Mouse (Mus musculus) embryonic facial prominence, embryonic 13.5 days (tissue): Measurements from ENCODE around the gene Smad3. TPM values are rescaled to one million over a fixed set of nuclear protein-coding genes. Genes with fewer than 3 reads are reported as not detected.

Experiments
- ATAC-seq: fragments of 200-750 bp; cut with Nextera tagmentation; 2 replicates; pipeline ENCODE4 v1.8.0; 2017; ENCODE audit warnings: low read depth; ENCODE audit not compliant: insufficient number of reproducible peaks, insufficient read depth, low FRiP score, low TSS enrichment
- H3K27ac ChIP-seq: fragments of 300-500 bp; sonication (generic); 2 replicates; pipeline ENCODE4 v1.5.1; 2015; ENCODE audit warnings: moderate library complexity, mild to moderate bottlenecking, inconsistent platforms
- H3K27me3 ChIP-seq: fragments of 300-500 bp; sonication (generic); 2 replicates; pipeline ENCODE4 v1.6.1; 2015; ENCODE audit warnings: mild to moderate bottlenecking, inconsistent platforms
- H3K36me3 ChIP-seq: fragments of 300-500 bp; sonication (generic); 2 replicates; pipeline ENCODE4 v1.6.1; 2015; ENCODE audit warnings: mild to moderate bottlenecking, inconsistent platforms
- H3K4me1 ChIP-seq: fragments of 300-500 bp; sonication (generic); 2 replicates; pipeline ENCODE4 v1.6.1; 2015; ENCODE audit warnings: inconsistent platforms
- H3K4me2 ChIP-seq: fragments of 300-500 bp; sonication (generic); 2 replicates; pipeline ENCODE4 v1.6.1; 2015; ENCODE audit warnings: moderate library complexity, mild to moderate bottlenecking, inconsistent platforms
- H3K4me3 ChIP-seq: fragments of 300-500 bp; sonication (generic); 2 replicates; pipeline ENCODE4 v1.5.1; 2015; ENCODE audit warnings: mild to moderate bottlenecking, inconsistent platforms
- H3K9ac ChIP-seq: fragments of 300-500 bp; sonication (generic); 2 replicates; pipeline ENCODE4 v1.6.1; 2015; ENCODE audit warnings: mild to moderate bottlenecking, inconsistent platforms
- H3K9me3 ChIP-seq: fragments of 300-500 bp; sonication (generic); 2 replicates; pipeline ENCODE4 v1.6.1; 2016; ENCODE audit warnings: inconsistent platforms
- WGBS: fragments of 180-500 bp; shearing (Covaris S2); methylation state at CpG from one replicate; pipeline ENCODE4 v1.1.7; 2015; ENCODE audit warnings: mixed read lengths; 5-methylcytosine and 5-hydroxymethylcytosine counted together
- polyA plus RNA-seq: library from polyadenylated mRNA; unstranded; fragments of >200 nt; fragmentation: Nextera tagmentation; extraction: Ambion mirVana; gene quantifications from 2 replicates; pipeline ENCODE4 v1.2.1, GENCODE M21; 2015

Smad3 gene
- polyA plus RNA-seq, 1 experiment from 2014 or later, result 29.8 TPM

DNA sequence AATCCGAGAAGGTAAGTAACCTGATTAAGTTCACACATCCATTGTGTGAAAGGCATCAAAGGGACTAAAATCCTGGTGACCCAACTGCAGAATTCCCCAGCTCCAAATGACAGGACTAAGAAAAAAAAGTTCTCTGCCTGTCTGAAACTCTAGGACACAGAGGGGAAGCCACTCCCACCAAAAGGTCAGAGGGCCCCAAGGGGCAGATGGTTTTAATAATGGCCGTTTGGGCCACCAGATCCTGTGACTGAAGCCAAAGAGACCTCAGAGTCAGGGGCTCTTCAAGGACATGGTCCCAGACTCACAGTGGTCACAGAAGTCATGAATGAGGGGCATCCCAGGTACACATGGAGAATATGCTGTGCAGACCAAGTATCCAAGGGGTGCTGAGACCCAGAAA lies 29.3 kb upstream of the Smad3 start:
- Histone ChIP-seq H3K4me2 (no peak overlapping the region), H3K9me3 (no peaks in the 10 kb centered on the region), H3K27me3 (no peaks in the 10 kb centered on the region), H3K27ac (no peak overlapping the region), H3K4me3 (no peak overlapping the region), H3K4me1 (peaks cover 19% of the 10 kb centered on the region), H3K36me3 (no peaks in the 10 kb centered on the region), H3K9ac (no peak overlapping the region)
- no peak for ATAC-seq
- WGBS, result 4% methylated on average over 2 of the region's 2 CpGs

DNA sequence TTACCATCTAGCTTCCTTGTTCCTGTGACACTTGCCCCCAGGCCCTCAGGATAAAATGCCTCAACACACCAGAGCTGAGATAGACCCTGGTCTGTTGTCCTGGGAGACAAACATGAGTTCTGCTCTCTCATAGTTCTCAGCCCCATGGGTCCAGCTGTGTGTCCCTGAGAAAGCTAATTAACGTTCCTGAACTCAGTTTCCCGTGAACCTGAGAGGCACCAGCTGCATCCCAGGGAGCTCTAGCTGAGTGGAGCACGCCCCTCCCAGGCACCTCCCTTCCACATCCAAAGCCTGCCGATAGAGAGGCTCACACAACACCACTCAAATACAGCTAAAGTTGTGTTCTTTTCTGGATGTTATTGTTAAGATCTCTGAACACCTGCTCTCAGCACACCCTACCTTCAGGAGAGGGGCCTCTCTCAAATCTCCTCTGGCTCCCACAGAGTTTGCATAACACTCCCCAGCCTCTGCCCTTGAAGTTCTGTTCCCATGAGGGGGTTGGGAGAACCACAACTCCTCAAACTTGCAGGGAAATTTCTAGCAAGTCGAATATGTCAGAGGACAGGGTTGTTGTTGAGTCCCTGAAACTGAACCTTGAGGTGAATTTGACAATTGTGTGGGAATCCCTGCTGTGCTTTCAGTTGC lies 28.4 kb upstream of the Smad3 start:
- Histone ChIP-seq H3K4me2 (no peak overlapping the region), H3K27ac (no peak overlapping the region), H3K4me1 (peaks cover 22% of the 10 kb centered on the region), H3K27me3 (no peaks in the 10 kb centered on the region), H3K4me3 (no peak overlapping the region), H3K9ac (no peak overlapping the region), H3K9me3 (no peaks in the 10 kb centered on the region), H3K36me3 (no peaks in the 10 kb centered on the region)
- ATAC-seq, result no peak
- 15% methylated on average over 5 of the region's 5 CpGs for WGBS

DNA sequence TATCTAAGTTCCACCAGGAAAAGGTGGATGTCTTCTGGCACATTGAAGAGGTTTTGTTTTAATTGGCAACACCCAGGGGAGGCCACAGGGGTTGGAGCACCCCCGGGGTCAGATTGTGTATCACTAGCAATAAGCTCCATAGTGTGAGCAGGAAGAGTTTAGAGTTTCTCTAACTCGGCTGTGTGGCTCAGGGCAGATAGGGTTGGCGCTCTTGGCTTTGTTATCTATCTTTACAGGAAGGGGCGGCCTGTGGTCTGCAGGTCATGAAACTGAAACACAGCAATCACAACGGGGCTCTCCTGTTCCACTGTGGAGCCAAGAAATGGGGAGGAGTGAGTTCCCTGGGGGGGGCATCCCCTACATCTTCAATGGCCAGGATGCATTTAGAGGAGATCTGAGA lies 27.7 kb upstream of the Smad3 start:
- Histone ChIP-seq H3K27me3 (no peaks in the 10 kb centered on the region), H3K4me1 (peaks cover 29% of the 10 kb centered on the region), H3K4me2 (no peak overlapping the region), H3K27ac (no peak overlapping the region), H3K9ac (no peak overlapping the region), H3K36me3 (no peaks in the 10 kb centered on the region), H3K9me3 (no peaks in the 10 kb centered on the region), H3K4me3 (no peak overlapping the region)
- 54% methylated on average over 5 of the region's 5 CpGs for WGBS
- ATAC-seq, result no peak

DNA sequence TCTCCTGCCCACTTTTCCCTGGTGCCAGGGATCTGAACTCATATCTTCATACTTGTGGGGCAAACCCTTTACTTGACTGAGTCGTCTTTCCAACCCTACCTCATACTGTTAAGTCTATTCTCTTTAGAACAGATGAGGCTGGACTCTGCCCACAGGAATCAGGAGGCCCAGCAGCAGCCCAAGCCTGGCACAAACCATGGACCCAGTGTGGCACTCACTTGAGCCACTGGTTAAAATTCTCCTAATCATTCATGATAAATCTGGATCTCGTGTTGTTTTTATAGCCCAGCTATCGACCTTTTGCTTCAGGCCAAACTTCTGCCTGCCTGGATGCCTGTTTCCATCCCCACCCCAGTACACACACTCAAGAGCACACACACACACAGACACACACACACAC lies 26.8 kb upstream of the Smad3 start:
- H3K36me3 ChIP-seq, result no peaks in the 10 kb centered on the region
- H3K27me3 ChIP-seq, result no peaks in the 10 kb centered on the region
- H3K4me3 ChIP-seq, result no peak overlapping the region
- H3K4me2 ChIP-seq, result no peak overlapping the region
- no peak overlapping the region for H3K9ac ChIP-seq
- H3K27ac ChIP-seq, result no peak overlapping the region
- H3K4me1 ChIP-seq, result peaks cover 36% of the 10 kb centered on the region
- no peaks in the 10 kb centered on the region for H3K9me3 ChIP-seq
- ATAC-seq, result no peak
- 73% methylated on average over 3 of the region's 3 CpGs for WGBS

DNA sequence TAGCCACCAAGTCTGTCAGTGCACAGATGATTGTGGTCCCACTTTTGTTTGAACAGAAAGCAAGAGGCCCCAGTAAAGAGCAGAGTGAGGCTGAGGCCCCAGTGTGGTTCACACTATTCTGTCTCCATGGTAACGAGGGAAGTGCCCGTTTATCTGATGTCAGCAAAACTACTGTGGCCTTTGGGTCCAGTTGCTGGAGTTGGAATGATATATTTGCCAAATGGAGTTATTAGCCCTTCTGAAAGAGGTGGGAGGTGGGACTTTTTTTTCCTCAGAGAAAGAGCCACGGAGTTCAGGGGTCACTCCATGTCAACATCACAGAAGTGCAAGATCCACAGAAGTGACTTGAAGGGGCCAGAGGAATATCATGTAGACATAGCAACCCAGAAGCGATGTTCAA lies 24.9 kb upstream of the Smad3 start:
- Histone ChIP-seq H3K4me1 (peaks cover 35% of the 10 kb centered on the region), H3K4me2 (no peak overlapping the region), H3K36me3 (no peaks in the 10 kb centered on the region), H3K27ac (no peak overlapping the region), H3K9ac (no peak overlapping the region), H3K27me3 (no peaks in the 10 kb centered on the region), H3K9me3 (no peaks in the 10 kb centered on the region), H3K4me3 (no peak overlapping the region)
- ATAC-seq, result no peak
- WGBS, result 51% methylated on average over 4 of the region's 4 CpGs

DNA sequence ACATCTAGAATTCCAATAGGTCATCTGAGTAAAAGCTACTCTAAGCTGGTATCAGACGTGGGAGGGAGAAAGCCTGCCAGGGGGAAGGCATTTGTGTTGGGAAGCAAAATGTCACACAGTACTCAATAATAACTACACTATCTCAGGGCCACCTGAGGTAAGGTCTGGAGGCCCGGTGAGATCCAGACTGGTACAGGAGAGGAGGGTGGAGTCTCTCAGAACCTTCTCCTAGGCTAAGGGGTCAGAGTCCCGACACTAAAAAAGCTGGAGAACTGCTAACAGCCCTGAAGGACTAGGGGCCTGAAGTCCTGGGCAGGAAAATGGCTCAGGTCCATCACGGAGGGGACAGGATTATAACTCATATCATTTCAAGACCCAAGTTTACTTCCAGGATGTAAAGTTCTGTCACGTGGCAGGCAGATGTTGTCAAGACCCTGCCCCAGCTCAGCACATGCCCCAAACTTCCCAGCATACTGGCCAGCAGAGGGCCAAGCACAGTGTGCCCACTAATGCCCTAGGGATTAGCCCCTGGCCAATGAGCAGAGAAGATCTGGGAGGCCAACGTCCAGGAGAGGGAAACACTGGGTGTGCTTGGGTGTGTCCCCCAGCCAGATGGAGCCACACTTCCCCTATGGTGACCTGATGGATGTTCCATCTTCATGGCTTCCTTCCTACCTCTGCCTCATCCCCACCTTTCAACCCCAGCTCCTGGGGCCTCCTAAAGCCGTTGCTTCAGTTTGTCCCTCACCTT lies 24.1 kb upstream of the Smad3 start:
- no peak overlapping the region for H3K4me3 ChIP-seq
- no peaks in the 10 kb centered on the region for H3K9me3 ChIP-seq
- no peaks in the 10 kb centered on the region for H3K36me3 ChIP-seq
- H3K27ac ChIP-seq, result no peak overlapping the region
- no peaks in the 10 kb centered on the region for H3K27me3 ChIP-seq
- peaks cover 35% of the 10 kb centered on the region for H3K4me1 ChIP-seq
- no peak overlapping the region for H3K9ac ChIP-seq
- 73% methylated on average over 7 of the region's 7 CpGs for WGBS
- no peak overlapping the region for H3K4me2 ChIP-seq
- no peak for ATAC-seq

DNA sequence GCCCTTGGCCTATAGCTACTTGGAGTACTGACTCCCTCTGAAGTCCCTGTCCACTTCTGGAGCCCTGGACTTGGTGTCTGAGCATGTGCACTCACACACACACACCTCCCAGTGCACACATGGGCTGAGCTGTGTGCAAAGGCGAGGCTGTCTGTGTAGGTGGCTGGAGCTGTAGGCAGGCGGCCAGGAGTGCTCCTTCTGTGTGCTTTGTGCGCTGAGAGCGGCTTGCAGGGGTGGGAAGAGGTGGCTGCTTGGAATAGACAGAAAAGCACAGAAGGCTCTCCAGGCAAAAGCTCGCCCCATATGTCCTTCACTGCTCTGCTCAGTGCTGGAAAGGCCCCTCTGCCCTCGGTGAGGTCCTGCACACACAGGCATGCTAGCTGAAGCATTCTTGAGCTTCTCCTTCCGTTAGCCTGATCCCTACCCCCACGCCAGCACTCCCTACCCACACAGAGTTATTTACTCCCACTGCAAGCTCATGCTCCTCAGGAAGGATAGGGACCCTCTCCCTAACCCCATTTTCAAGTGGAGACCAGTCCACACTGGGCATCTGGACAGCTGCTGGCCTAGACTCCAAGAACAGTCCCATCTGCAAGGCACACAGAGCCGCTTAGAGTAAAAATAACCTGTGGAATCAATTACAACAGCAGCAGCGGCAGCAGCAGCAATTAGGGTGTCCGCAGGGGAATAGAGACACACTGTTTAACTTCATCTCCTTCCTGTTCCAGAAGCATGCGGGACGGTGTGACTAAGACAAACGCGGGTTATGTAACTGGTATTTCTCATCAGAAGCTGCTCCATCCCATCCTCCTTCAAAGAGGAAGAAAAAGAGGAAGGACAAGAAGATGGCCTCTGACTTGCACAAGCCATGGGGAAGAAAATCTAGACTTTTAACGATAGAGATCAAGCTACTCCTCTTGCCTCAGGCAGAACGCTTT lies 22.4 kb upstream of the Smad3 start:
- H3K4me3 ChIP-seq, result no peak overlapping the region
- no peaks in the 10 kb centered on the region for H3K36me3 ChIP-seq
- peak overlapping the region; percentile 41 for H3K27ac ChIP-seq
- H3K9me3 ChIP-seq, result no peaks in the 10 kb centered on the region
- no peaks in the 10 kb centered on the region for H3K27me3 ChIP-seq
- H3K4me2 ChIP-seq, result peak overlapping the region; percentile 35
- WGBS, result 18% methylated on average over 17 of the region's 17 CpGs
- peaks cover 20% of the 10 kb centered on the region for H3K4me1 ChIP-seq
- ATAC-seq, result no peak; the same call in 1 of the 2 replicates
- peak overlapping the region; percentile 32; the same call in 1 of the 2 replicates for H3K9ac ChIP-seq

DNA sequence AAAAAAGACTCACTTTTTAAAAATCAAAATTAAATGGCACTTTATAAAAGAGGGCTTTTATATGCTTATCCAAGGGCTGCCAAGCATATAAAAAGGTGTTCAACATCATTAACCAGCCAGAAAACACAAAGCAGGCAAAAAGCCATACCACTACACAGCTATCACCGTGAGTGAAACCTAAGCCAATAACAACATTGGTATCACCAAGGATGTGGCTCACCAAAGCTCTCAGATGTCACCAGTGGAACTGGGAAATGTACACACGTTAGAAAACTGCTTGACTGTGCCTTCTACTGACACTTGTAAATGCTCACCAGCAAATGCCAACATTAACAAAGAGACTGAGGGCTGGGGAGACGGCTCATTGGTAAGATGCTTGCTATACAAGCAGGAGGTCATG lies 18.9 kb upstream of the Smad3 start:
- Histone ChIP-seq H3K36me3 (no peaks in the 10 kb centered on the region), H3K4me3 (no peak overlapping the region), H3K4me2 (no peak overlapping the region), H3K27me3 (no peaks in the 10 kb centered on the region), H3K27ac (no peak overlapping the region), H3K4me1 (peaks cover 32% of the 10 kb centered on the region), H3K9ac (no peak overlapping the region), H3K9me3 (no peaks in the 10 kb centered on the region)
- ATAC-seq, result no peak
- 71% methylated on average over 3 of the region's 3 CpGs for WGBS

DNA sequence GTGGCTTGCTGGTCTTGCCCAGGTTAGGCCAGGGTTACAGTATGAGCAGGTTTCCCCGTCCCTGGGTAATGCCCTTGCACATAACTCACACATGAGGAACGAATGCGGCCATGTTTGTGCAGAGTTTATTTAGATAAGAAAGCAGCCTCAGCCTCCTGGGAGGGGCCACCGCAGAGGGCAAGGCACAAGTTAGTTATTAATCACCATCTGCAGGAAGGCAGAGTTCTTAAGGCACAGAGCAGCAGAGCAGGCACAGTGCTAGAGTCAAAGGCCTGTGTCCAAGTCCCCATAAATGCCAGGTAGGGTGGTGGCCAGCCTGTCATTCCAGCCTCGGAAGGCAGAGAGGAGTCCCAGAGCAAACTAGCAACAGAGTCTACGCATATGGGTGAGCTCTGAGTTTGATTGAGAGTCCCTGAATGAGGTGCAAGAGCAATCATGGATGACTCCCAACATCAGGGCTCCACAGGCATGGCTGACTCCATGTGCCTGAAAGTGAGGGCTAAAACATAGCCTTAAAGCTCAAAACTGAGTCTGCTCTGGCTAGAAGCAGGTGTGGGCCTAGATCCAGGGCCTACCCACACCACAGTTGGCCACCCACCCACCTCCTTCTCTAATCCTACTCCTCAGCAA lies 17.2 kb upstream of the Smad3 start:
- Histone ChIP-seq H3K36me3 (no peaks in the 10 kb centered on the region), H3K27ac (no peak overlapping the region), H3K4me3 (no peak overlapping the region), H3K4me1 (peaks cover 22% of the 10 kb centered on the region), H3K27me3 (no peaks in the 10 kb centered on the region), H3K9ac (no peak overlapping the region), H3K9me3 (no peaks in the 10 kb centered on the region), H3K4me2 (no peak overlapping the region)
- no peak for ATAC-seq
- WGBS, result 80% methylated on average over 6 of the region's 6 CpGs

DNA sequence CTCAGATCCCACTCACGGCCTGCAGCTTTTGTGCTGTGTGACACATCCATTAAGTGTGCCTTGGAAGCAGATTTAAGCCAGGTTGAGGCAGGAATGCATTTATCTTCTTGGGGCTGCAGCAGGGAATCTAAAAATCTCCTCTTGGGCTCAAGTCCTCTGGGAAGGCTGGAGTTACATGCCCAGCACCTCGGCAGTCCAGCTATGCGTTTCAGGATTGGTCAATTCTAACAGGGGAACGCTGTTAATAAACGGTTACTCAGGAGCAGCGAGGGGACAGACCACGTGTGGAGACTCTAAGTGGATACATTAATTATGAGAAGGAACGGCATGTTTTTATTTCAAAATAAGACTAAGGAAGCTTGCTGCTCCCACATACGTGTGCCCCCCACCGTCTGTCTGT lies 14.7 kb upstream of the Smad3 start:
- Histone ChIP-seq H3K9ac (0 out of 2 replicates have a peak overlapping the region, but pooled peaks have one; percentile 12), H3K4me2 (no peak overlapping the region), H3K4me3 (no peak overlapping the region), H3K27ac (peak overlapping the region; percentile 36; the same call in 1 of the 2 replicates), H3K36me3 (no peaks in the 10 kb centered on the region), H3K9me3 (no peaks in the 10 kb centered on the region), H3K4me1 (peaks cover 17% of the 10 kb centered on the region), H3K27me3 (no peaks in the 10 kb centered on the region)
- WGBS, result 43% methylated on average over 10 of the region's 10 CpGs
- no peak for ATAC-seq

DNA sequence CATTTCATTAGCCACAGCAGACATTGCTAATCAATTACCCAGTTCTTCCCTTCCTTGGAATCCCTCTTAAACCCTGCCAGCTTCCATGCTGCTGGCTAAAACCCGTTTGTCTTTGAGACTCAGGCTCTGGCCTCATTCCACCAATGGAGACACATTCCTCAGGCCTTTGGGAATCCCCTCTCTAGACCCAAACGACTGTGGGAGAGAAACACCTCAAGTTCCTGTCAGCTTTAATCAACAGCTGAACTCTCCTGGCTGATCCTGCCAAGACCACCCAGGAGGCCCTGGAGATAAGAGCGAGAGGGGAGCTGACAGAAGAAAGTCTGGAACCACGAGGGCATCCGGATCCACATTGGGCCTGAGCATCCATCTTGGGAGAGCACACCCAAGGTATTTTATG lies 13.9 kb upstream of the Smad3 start:
- Histone ChIP-seq H3K9ac (no peak overlapping the region), H3K27ac (peak overlapping the region; percentile 36), H3K9me3 (no peaks in the 10 kb centered on the region), H3K27me3 (no peaks in the 10 kb centered on the region), H3K36me3 (no peaks in the 10 kb centered on the region), H3K4me3 (no peak overlapping the region), H3K4me1 (peaks cover 17% of the 10 kb centered on the region), H3K4me2 (no peak overlapping the region)
- ATAC-seq, result no peak
- 43% methylated on average over 5 of the region's 5 CpGs for WGBS
